Mouse (Mus musculus) urinary bladder, postnatal 0 days (tissue): ENCODE data around the gene Bpifb4. TPM values are rescaled to one million over a fixed set of nuclear protein-coding genes. Genes with fewer than 3 reads are reported as not detected.

Experiments
- polyA plus RNA-seq: library from polyadenylated mRNA; unstranded; fragments of >200 nt; fragmentation: Nextera tagmentation; extraction: Ambion mirVana; gene quantifications from 2 replicates; pipeline ENCODE4 v1.2.1, GENCODE M21; 2015

Bpifb4 gene
- polyA plus RNA-seq, result not detected in 2 replicates

GRCm38 (mm10) chr2:153937843-153938242 is at the start of gene Bpifb4:
TSS of gene Bpifb4 (plus strand) at chr2:153938212.

GRCm38 (mm10) chr2:153900088-153900487 is 37.9 kb upstream of the Bpifb4 start, which contains the start of gene Bpifb6:
TSS of gene Bpifb6 (plus strand) at chr2:153900388.

GRCm38 (mm10) chr2:153917930-153918329 is 20.1 kb upstream of the Bpifb4 start, which contains the start of gene Bpifb3:
TSS of gene Bpifb3 (plus strand) at chr2:153918230.

GRCm38 (mm10) chr2:153974582-153974981 is 36.6 kb downstream of the Bpifb4 start, which contains the start of gene Bpifa6:
TSS of gene Bpifa6 (plus strand) at chr2:153974945.

GRCm38 (mm10) chr2:154007965-154008364 is 70.0 kb downstream of the Bpifb4 start, which contains the start of gene Bpifa2:
TSS of gene Bpifa2 (plus strand) at chr2:154008265.

Other genes with a start within 250 kb of the Bpifb4 start
- gene Dnmt3c, start 241.6 kb upstream of the Bpifb4 start, polyA plus RNA-seq, result not detected in 2 replicates
- gene Mapre1, start 196.9 kb upstream of the Bpifb4 start, polyA plus RNA-seq, result 180 and 245 TPM in 2 replicates
- 0.06 and 0.08 TPM in 2 replicates for gene Efcab8, start 158.3 kb upstream of the Bpifb4 start, polyA plus RNA-seq
- gene Sun5, start 67.1 kb upstream of the Bpifb4 start, polyA plus RNA-seq, result not detected in 2 replicates
- not detected in 2 replicates for gene Bpifb2, start 63.2 kb upstream of the Bpifb4 start, polyA plus RNA-seq
- gene Bpifb6, start 37.8 kb upstream of the Bpifb4 start, polyA plus RNA-seq, result not detected in 2 replicates
- gene Bpifb3, start 20.0 kb upstream of the Bpifb4 start, polyA plus RNA-seq, result not detected in 2 replicates
- not detected in 2 replicates for gene Bpifa6, start 36.7 kb downstream of the Bpifb4 start, polyA plus RNA-seq
- gene Bpifa2, start 70.1 kb downstream of the Bpifb4 start, polyA plus RNA-seq, result not detected in 2 replicates
- gene Bpifa3, start 192.1 kb downstream of the Bpifb4 start, polyA plus RNA-seq, result not detected in 2 replicates
- gene Bpifa1, start 204.7 kb downstream of the Bpifb4 start, polyA plus RNA-seq, result not detected in 2 replicates
- gene Bpifa5, start 224.4 kb downstream of the Bpifb4 start, polyA plus RNA-seq, result not detected in 2 replicates